Mouse (Mus musculus): ENCODE measurements around the gene Ear6.
"Not testable (repeated sequence)": the region's sequence is repeated elsewhere in the genome, so short reads cannot be mapped to it uniquely, and the experiment has no call there.

DNA sequence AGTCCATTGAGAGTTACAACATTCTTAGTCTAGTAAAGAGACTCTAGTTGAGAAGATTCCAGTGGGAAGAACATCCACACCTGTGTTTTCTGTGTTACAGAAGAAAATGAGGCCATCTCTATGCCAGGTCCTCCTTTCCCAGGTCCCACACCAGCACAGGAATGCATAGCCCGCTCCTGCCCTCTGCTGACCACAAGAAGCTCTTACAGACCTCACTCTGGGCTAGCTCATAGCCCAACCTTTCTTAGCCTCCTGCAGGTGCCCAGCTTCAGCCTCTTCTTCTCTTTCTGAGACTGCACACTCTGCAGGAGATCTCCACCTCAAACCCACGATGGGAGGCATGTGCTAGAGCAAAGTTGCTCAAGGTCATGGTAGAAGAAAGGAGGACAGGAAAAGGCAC lies 15.0 kb upstream of the Ear6 start:
- TF ChIP-seq GATA1, TAL1 (IDR thresholded peaks at IDR 0.05; ENCODE audit: low read length): not testable (repeated sequence)

Data from erythroblast, embryonic 14.5 days (primary cell).